Mouse (Mus musculus) megakaryocyte-erythroid progenitor cell, adult 5-6 weeks (primary cell): ENCODE measurements around the gene Olfr694. TPM values are rescaled to one million over a fixed set of nuclear protein-coding genes. Genes with fewer than 3 reads are reported as not detected.

Experiments used
- total RNA-seq, 2 experiments: library from RNA; stranded (forward) in 1 of 2; stranded (reverse) in 1 of 2; fragments of 200-1000, 215-1000 nt in 1 of 2; fragments of >200 nt in 1 of 2; fragmentation: Nextera tagmentation in 1 of 2; gene quantifications; 2 replicates each; pipeline ENCODE4 v1.2.3; 2014 to 2017

Gene Olfr694
- total RNA-seq, 2 experiments from 2014 or later = not detected

Other genes with a start within 250 kb of the Olfr694 start
- not detected in 2 replicates for gene Olfr693, start 11.2 kb downstream of the Olfr694 start, total RNA-seq (2014; fragmentation: Nextera tagmentation)
- not detected in 2 replicates for gene Olfr693, start 11.2 kb downstream of the Olfr694 start, total RNA-seq (2017)
- gene Olfr695, start 24.6 kb upstream of the Olfr694 start, total RNA-seq (2014; fragmentation: Nextera tagmentation) = not detected in 2 replicates
- gene Olfr695, start 24.6 kb upstream of the Olfr694 start, total RNA-seq (2017) = not detected in 2 replicates
- gene Olfr697, start 50.6 kb upstream of the Olfr694 start, total RNA-seq (2014; fragmentation: Nextera tagmentation) = not detected in 2 replicates
- gene Olfr697, start 50.6 kb upstream of the Olfr694 start, total RNA-seq (2017) = not detected in 2 replicates
- not detected in 2 replicates for gene Olfr698, start 63.6 kb upstream of the Olfr694 start, total RNA-seq (2014; fragmentation: Nextera tagmentation)
- not detected in 2 replicates for gene Olfr698, start 63.6 kb upstream of the Olfr694 start, total RNA-seq (2017)
- gene Olfr699, start 101.4 kb upstream of the Olfr694 start, total RNA-seq (2014; fragmentation: Nextera tagmentation) = not detected in 2 replicates
- gene Olfr699, start 101.4 kb upstream of the Olfr694 start, total RNA-seq (2017) = not detected in 2 replicates
- not detected in 2 replicates for gene Olfr700, start 117.0 kb upstream of the Olfr694 start, total RNA-seq (2014; fragmentation: Nextera tagmentation)
- not detected in 2 replicates for gene Olfr700, start 117.0 kb upstream of the Olfr694 start, total RNA-seq (2017)
- not detected in 2 replicates for gene Olfr701, start 122.3 kb upstream of the Olfr694 start, total RNA-seq (2014; fragmentation: Nextera tagmentation)
- not detected in 2 replicates for gene Olfr701, start 122.3 kb upstream of the Olfr694 start, total RNA-seq (2017)
- gene Olfr702, start 142.1 kb upstream of the Olfr694 start, total RNA-seq (2014; fragmentation: Nextera tagmentation) = not detected in 2 replicates
- not detected in 2 replicates for gene Olfr702, start 142.1 kb upstream of the Olfr694 start, total RNA-seq (2017)
- not detected in 2 replicates for gene Olfr703, start 151.5 kb upstream of the Olfr694 start, total RNA-seq (2014; fragmentation: Nextera tagmentation)
- not detected in 2 replicates for gene Olfr703, start 151.5 kb upstream of the Olfr694 start, total RNA-seq (2017)
- not detected in 2 replicates for gene Olfr704, start 171.4 kb upstream of the Olfr694 start, total RNA-seq (2014; fragmentation: Nextera tagmentation)
- gene Olfr704, start 171.4 kb upstream of the Olfr694 start, total RNA-seq (2017) = not detected in 2 replicates
- not detected in 2 replicates for gene Olfr705, start 185.1 kb upstream of the Olfr694 start, total RNA-seq (2014; fragmentation: Nextera tagmentation)
- gene Olfr705, start 185.1 kb upstream of the Olfr694 start, total RNA-seq (2017) = not detected in 2 replicates
- not detected in 2 replicates for gene Olfr706, start 196.3 kb upstream of the Olfr694 start, total RNA-seq (2014; fragmentation: Nextera tagmentation)
- not detected in 2 replicates for gene Olfr706, start 196.3 kb upstream of the Olfr694 start, total RNA-seq (2017)
- not detected in 2 replicates for gene Olfr707, start 209.4 kb upstream of the Olfr694 start, total RNA-seq (2014; fragmentation: Nextera tagmentation)
- not detected in 2 replicates for gene Olfr707, start 209.4 kb upstream of the Olfr694 start, total RNA-seq (2017)
- gene Olfr1532-ps1, start 216.2 kb upstream of the Olfr694 start, total RNA-seq (2014; fragmentation: Nextera tagmentation) = not detected in 2 replicates
- not detected in 2 replicates for gene Olfr1532-ps1, start 216.2 kb upstream of the Olfr694 start, total RNA-seq (2017)
- not detected in 2 replicates for gene Olfr709-ps1, start 240.4 kb upstream of the Olfr694 start, total RNA-seq (2014; fragmentation: Nextera tagmentation)
- gene Olfr709-ps1, start 240.4 kb upstream of the Olfr694 start, total RNA-seq (2017) = not detected in 2 replicates